Mouse (Mus musculus): ENCODE results near the gene Olfr772. TPM values are rescaled to one million over a fixed set of nuclear protein-coding genes. Genes with fewer than 3 reads are reported as not detected.
"Not testable (repeated sequence)": the region's sequence is repeated elsewhere in the genome, so short reads cannot be mapped to it uniquely, and the experiment has no call there.

The Olfr772 gene
- polyA plus RNA-seq (2012; rRNA removed), result not detected in 2 replicates

GRCm38 (mm10) chr10:129177821-129178220, at the start of gene Olfr772:
Gene Olfr772, minus strand, starts transcription at chr10:129177921.
- not testable (repeated sequence) for DNase-seq (ENCODE audit: low read depth)

- DNase-seq (ENCODE audit: low read depth), result not testable (repeated sequence)
Measured at GRCm38 (mm10) chr10:129187319-129187718, 9.6 kb upstream of the Olfr772 start, which contains the start of gene Olfr773. Gene Olfr773, minus strand, starts transcription at chr10:129187419.

- no peak for DNase-seq (ENCODE audit: low read depth)
- no peak for TF ChIP-seq POLR2A (IDR thresholded peaks at IDR 0.05; ENCODE audit: borderline replicate concordance, extremely low read depth, insufficient read depth, insufficient read length, poor library complexity, severe bottlenecking)
- TF ChIP-seq CTCF (IDR thresholded peaks at IDR 0.05; ENCODE audit: borderline replicate concordance, extremely low read depth, insufficient read depth, insufficient read length), result no peak
Measured at GRCm38 (mm10) chr10:129164651-129165050, 13.1 kb downstream of the Olfr772 start, which contains the start of gene Olfr771. Gene Olfr771, minus strand, starts transcription at chr10:129164751.

GRCm38 (mm10) chr10:129138898-129139297, 38.8 kb downstream of the Olfr772 start, which contains the start of gene Olfr770:
Gene Olfr770, minus strand, starts transcription at chr10:129138998.
- TF ChIP-seq CTCF (IDR thresholded peaks at IDR 0.05; ENCODE audit: borderline replicate concordance, extremely low read depth, insufficient read depth, insufficient read length) (no peak), POLR2A (IDR thresholded peaks at IDR 0.05; ENCODE audit: borderline replicate concordance, extremely low read depth, insufficient read depth, insufficient read length, poor library complexity, severe bottlenecking) (no peak)
- DNase-seq (ENCODE audit: low read depth), result no peak

Other genes with a start within 250 kb of the Olfr772 start
- gene Itga7, start 244.1 kb downstream of the Olfr772 start, polyA plus RNA-seq (2012; rRNA removed), result 5.8 and 7.1 TPM in 2 replicates
- 0.08 TPM in 1 of 2 replicates, not detected in the other for gene Mettl7b, start 216.9 kb downstream of the Olfr772 start, polyA plus RNA-seq (2012; rRNA removed)
- gene Olfr9, start 188.5 kb downstream of the Olfr772 start, polyA plus RNA-seq (2012; rRNA removed), result not detected in 2 replicates
- gene Olfr763, start 167.1 kb downstream of the Olfr772 start, polyA plus RNA-seq (2012; rRNA removed), result not detected in 2 replicates
- not detected in 2 replicates for gene Olfr764-ps1, start 138.0 kb downstream of the Olfr772 start, polyA plus RNA-seq (2012; rRNA removed)
- not detected in 2 replicates for gene Olfr765, start 127.9 kb downstream of the Olfr772 start, polyA plus RNA-seq (2012; rRNA removed)
- not detected in 2 replicates for gene Olfr766-ps1, start 108.9 kb downstream of the Olfr772 start, polyA plus RNA-seq (2012; rRNA removed)
- gene Olfr767, start 95.0 kb downstream of the Olfr772 start, polyA plus RNA-seq (2012; rRNA removed), result not detected in 2 replicates
- gene Olfr768, start 78.5 kb downstream of the Olfr772 start, polyA plus RNA-seq (2012; rRNA removed), result not detected in 2 replicates
- not detected in 2 replicates for gene Olfr769, start 60.1 kb downstream of the Olfr772 start, polyA plus RNA-seq (2012; rRNA removed)
- not detected in 2 replicates for gene Olfr770, start 38.9 kb downstream of the Olfr772 start, polyA plus RNA-seq (2012; rRNA removed)
- gene Olfr771, start 13.2 kb downstream of the Olfr772 start, polyA plus RNA-seq (2012; rRNA removed), result not detected in 2 replicates
- not detected in 2 replicates for gene Olfr773, start 9.5 kb upstream of the Olfr772 start, polyA plus RNA-seq (2012; rRNA removed)
- not detected in 2 replicates for gene Olfr774, start 58.3 kb upstream of the Olfr772 start, polyA plus RNA-seq (2012; rRNA removed)
- not detected in 2 replicates for gene Olfr775, start 70.5 kb upstream of the Olfr772 start, polyA plus RNA-seq (2012; rRNA removed)
- not detected in 2 replicates for gene Olfr776, start 81.2 kb upstream of the Olfr772 start, polyA plus RNA-seq (2012; rRNA removed)
- gene Olfr777, start 93.6 kb upstream of the Olfr772 start, polyA plus RNA-seq (2012; rRNA removed), result not detected in 2 replicates
- not detected in 2 replicates for gene Olfr780, start 140.2 kb upstream of the Olfr772 start, polyA plus RNA-seq (2012; rRNA removed)
- gene Olfr781, start 150.9 kb upstream of the Olfr772 start, polyA plus RNA-seq (2012; rRNA removed), result not detected in 2 replicates
- not detected in 2 replicates for gene Olfr782, start 170.9 kb upstream of the Olfr772 start, polyA plus RNA-seq (2012; rRNA removed)
- 0.08 and 0.16 TPM in 2 replicates for gene Olfr784, start 206.2 kb upstream of the Olfr772 start, polyA plus RNA-seq (2012; rRNA removed)
- not detected in 2 replicates for gene Olfr785, start 227.5 kb upstream of the Olfr772 start, polyA plus RNA-seq (2012; rRNA removed)
- not detected in 2 replicates for gene Olfr786, start 249.4 kb upstream of the Olfr772 start, polyA plus RNA-seq (2012; rRNA removed)